Mouse (Mus musculus): Measurements from ENCODE around the gene Cfap77. TPM values are rescaled to one million over a fixed set of nuclear protein-coding genes. Genes with fewer than 3 reads are reported as not detected.
"Not testable (repeated sequence)": the region's sequence is repeated elsewhere in the genome, so short reads cannot be mapped to it uniquely, and the experiment has no call there.

The Cfap77 gene
- polyA plus RNA-seq (2012; rRNA removed) = 0.16 and 0.18 TPM in 2 replicates

GRCm38 (mm10) chr2:29054991-29055390 is at the start of gene Cfap77:
Gene Cfap77, minus strand, starts transcription at chr2:29055066.
- H3K36me3 ChIP-seq (ENCODE audit: control insufficient read depth, insufficient read depth, low read length) = no peaks in the 10 kb centered on the region
- no peak within 1 kb of the TSS; the same call in 1 of the 2 replicates for H3K27ac ChIP-seq (ENCODE audit: insufficient read depth, low read depth, low read length)
- peaks cover 4% of the 10 kb centered on the region for H3K4me1 ChIP-seq (ENCODE audit: control insufficient read depth, insufficient read depth, insufficient read length, low read length)
- under 1% methylated on average over 25 of the region's 25 CpGs for WGBS
- peak within 1 kb of the TSS; percentile 88 for H3K4me3 ChIP-seq (ENCODE audit: low read depth, low read length)
- TF ChIP-seq POLR2A (IDR thresholded peaks at IDR 0.05; ENCODE audit: low read depth, low read length) (no peak), CTCF (IDR thresholded peaks at IDR 0.05; ENCODE audit: extremely low read depth, insufficient read length, insufficient replicate concordance, low read depth, low read length) (no peak)
- no peaks in the 10 kb centered on the region for H3K27me3 ChIP-seq (ENCODE audit: control insufficient read depth, insufficient read depth, low read length)

- WGBS = 62% methylated on average over 10 of the region's 10 CpGs
- H3K27ac ChIP-seq (ENCODE audit: insufficient read depth, low read depth, low read length); H3K36me3 ChIP-seq (ENCODE audit: control insufficient read depth, insufficient read depth, low read length); H3K4me3 ChIP-seq (ENCODE audit: low read depth, low read length); H3K27me3 ChIP-seq (ENCODE audit: control insufficient read depth, insufficient read depth, low read length); H3K4me1 ChIP-seq (ENCODE audit: control insufficient read depth, insufficient read depth, insufficient read length, low read length): not testable (repeated sequence)
Observed at GRCm38 (mm10) chr2:29102416-29103377, 47.8 kb upstream of the Cfap77 start.

- H3K4me3 ChIP-seq (ENCODE audit: low read depth, low read length) = 0 out of 2 replicates have a peak overlapping the region, but pooled peaks have one; percentile 11
- peak overlapping the region; percentile 76 for H3K27ac ChIP-seq (ENCODE audit: insufficient read depth, low read depth, low read length)
- H3K4me1 ChIP-seq (ENCODE audit: control insufficient read depth, insufficient read depth, insufficient read length, low read length) = peaks cover 7% of the 10 kb centered on the region
- H3K27me3 ChIP-seq (ENCODE audit: control insufficient read depth, insufficient read depth, low read length) = no peaks in the 10 kb centered on the region
- WGBS = 13% methylated on average over 7 of the region's 7 CpGs
- TF ChIP-seq POLR2A (IDR thresholded peaks at IDR 0.05; ENCODE audit: low read depth, low read length) (no peak), CTCF (IDR thresholded peaks at IDR 0.05; ENCODE audit: extremely low read depth, insufficient read length, insufficient replicate concordance, low read depth, low read length) (no peak)
- H3K36me3 ChIP-seq (ENCODE audit: control insufficient read depth, insufficient read depth, low read length) = no peaks in the 10 kb centered on the region
Observed at GRCm38 (mm10) chr2:29100822-29101534, 46.1 kb upstream of the Cfap77 start.

GRCm38 (mm10) chr2:29099646-29100045 is 44.8 kb upstream of the Cfap77 start:
- H3K36me3 ChIP-seq (ENCODE audit: control insufficient read depth, insufficient read depth, low read length) = no peaks in the 10 kb centered on the region
- H3K4me1 ChIP-seq (ENCODE audit: control insufficient read depth, insufficient read depth, insufficient read length, low read length) = peaks cover 7% of the 10 kb centered on the region
- no peak overlapping the region for H3K27ac ChIP-seq (ENCODE audit: insufficient read depth, low read depth, low read length)
- no peaks in the 10 kb centered on the region for H3K27me3 ChIP-seq (ENCODE audit: control insufficient read depth, insufficient read depth, low read length)
- 93% methylated on average over 14 of the region's 14 CpGs for WGBS
- no peak for TF ChIP-seq CTCF (IDR thresholded peaks at IDR 0.05; ENCODE audit: extremely low read depth, insufficient read length, insufficient replicate concordance, low read depth, low read length)
- TF ChIP-seq POLR2A (IDR thresholded peaks at IDR 0.05; ENCODE audit: low read depth, low read length) = no peak
- H3K4me3 ChIP-seq (ENCODE audit: low read depth, low read length) = no peak overlapping the region

- Histone ChIP-seq H3K4me1 (ENCODE audit: control insufficient read depth, insufficient read depth, insufficient read length, low read length) (peaks cover 7% of the 10 kb centered on the region), H3K27ac (ENCODE audit: insufficient read depth, low read depth, low read length) (no peak overlapping the region), H3K27me3 (ENCODE audit: control insufficient read depth, insufficient read depth, low read length) (no peaks in the 10 kb centered on the region), H3K36me3 (ENCODE audit: control insufficient read depth, insufficient read depth, low read length) (no peaks in the 10 kb centered on the region), H3K4me3 (ENCODE audit: low read depth, low read length) (no peak overlapping the region)
- TF ChIP-seq POLR2A (IDR thresholded peaks at IDR 0.05; ENCODE audit: low read depth, low read length) (no peak), CTCF (IDR thresholded peaks at IDR 0.05; ENCODE audit: extremely low read depth, insufficient read length, insufficient replicate concordance, low read depth, low read length) (no peak)
- WGBS = 40% methylated on average over 8 of the region's 8 CpGs
Observed at GRCm38 (mm10) chr2:29098786-29099185, 43.9 kb upstream of the Cfap77 start.

- H3K27me3 ChIP-seq (ENCODE audit: control insufficient read depth, insufficient read depth, low read length); H3K4me1 ChIP-seq (ENCODE audit: control insufficient read depth, insufficient read depth, insufficient read length, low read length); H3K4me3 ChIP-seq (ENCODE audit: low read depth, low read length); H3K27ac ChIP-seq (ENCODE audit: insufficient read depth, low read depth, low read length); H3K36me3 ChIP-seq (ENCODE audit: control insufficient read depth, insufficient read depth, low read length): not testable (repeated sequence)
- whole genome bisulfite sequencing = 93% methylated on average over 5 of the region's 5 CpGs
Observed at GRCm38 (mm10) chr2:29097955-29098354, 43.1 kb upstream of the Cfap77 start.

GRCm38 (mm10) chr2:29097465-29097864 is 42.6 kb upstream of the Cfap77 start:
- Histone ChIP-seq H3K27ac (ENCODE audit: insufficient read depth, low read depth, low read length) (no peak overlapping the region), H3K4me1 (ENCODE audit: control insufficient read depth, insufficient read depth, insufficient read length, low read length) (peaks cover 7% of the 10 kb centered on the region), H3K36me3 (ENCODE audit: control insufficient read depth, insufficient read depth, low read length) (no peaks in the 10 kb centered on the region), H3K4me3 (ENCODE audit: low read depth, low read length) (no peak overlapping the region), H3K27me3 (ENCODE audit: control insufficient read depth, insufficient read depth, low read length) (no peaks in the 10 kb centered on the region)
- TF ChIP-seq POLR2A (IDR thresholded peaks at IDR 0.05; ENCODE audit: low read depth, low read length) (no peak), CTCF (IDR thresholded peaks at IDR 0.05; ENCODE audit: extremely low read depth, insufficient read length, insufficient replicate concordance, low read depth, low read length) (no peak)
- WGBS = 58% methylated on average over 3 of the region's 3 CpGs

Data from small intestine, adult 2 months (tissue).